In the genomic region with DNA sequence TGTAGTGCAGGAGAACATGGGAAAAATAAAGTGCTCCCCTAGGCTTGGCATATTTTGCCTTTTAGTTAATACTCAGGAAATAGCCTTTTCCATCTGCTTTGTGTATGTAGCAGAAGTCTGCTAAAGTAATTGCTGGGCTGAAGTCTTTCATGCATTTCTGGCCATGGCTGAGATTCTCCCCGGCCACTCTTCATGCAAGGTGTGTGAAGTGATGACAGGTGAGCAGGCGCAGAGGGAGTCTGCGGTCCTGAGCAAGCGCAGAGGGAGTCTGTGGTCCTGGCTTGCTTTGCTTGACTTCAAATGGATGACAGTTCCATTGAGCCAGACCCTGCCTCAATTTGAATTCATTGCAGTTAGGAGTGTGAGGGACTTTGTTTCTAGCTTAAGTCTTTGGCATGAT, we compare ENCODE assay signal across 21 mouse cellular contexts.
"Had no signal": no experiment of that assay in that cellular context is flagged by ENCODE, and none has a peak within 500 bp of the region (broad histone marks: within the 10 kb centered on the region; RNA-seq: fewer than 3 reads in every experiment).

No protein-coding gene starts in this region.

- H3K4me3 ChIP-seq: left cerebral cortex, adult 2 months; liver, embryonic 13.5 days; midbrain, embryonic 12.5 days; midbrain, embryonic 15.5 days; neural tube, embryonic 12.5 days; neural tube, embryonic 15.5 days had no signal

- H3K9ac ChIP-seq: liver, embryonic 13.5 days; midbrain, embryonic 12.5 days; midbrain, embryonic 15.5 days; neural tube, embryonic 12.5 days; neural tube, embryonic 15.5 days had no signal

- H3K36me3 ChIP-seq: liver, embryonic 13.5 days; midbrain, embryonic 12.5 days; midbrain, embryonic 15.5 days; neural tube, embryonic 12.5 days; neural tube, embryonic 15.5 days had no signal

- H3K4me1 ChIP-seq: liver, embryonic 13.5 days; neural tube, embryonic 12.5 days had no signal

- DNase-seq: kidney, adult 18-20 months; kidney, adult 9 months; kidney, postnatal 36 days; layer of hippocampus, postnatal 36 days; liver, embryonic 13.5 days; lung, adult 2 months; lung, postnatal 14 days; lung, postnatal 4 days; right cerebral cortex, adult 18-20 months; right cerebral cortex, postnatal 14 days; right cerebral cortex, postnatal 4 days; thymus, adult 2 months; thymus, postnatal 14 days had no signal

- H3K27me3 ChIP-seq: liver, embryonic 13.5 days; midbrain, embryonic 12.5 days; midbrain, embryonic 15.5 days; neural tube, embryonic 12.5 days; neural tube, embryonic 15.5 days had no signal

- H3K9me3 ChIP-seq: liver, embryonic 13.5 days; midbrain, embryonic 12.5 days; midbrain, embryonic 15.5 days; neural tube, embryonic 12.5 days; neural tube, embryonic 15.5 days had no signal

- H3K27ac ChIP-seq: kidney, postnatal 0 days; left cerebral cortex, adult 2 months; liver, embryonic 13.5 days; midbrain, embryonic 12.5 days; midbrain, embryonic 15.5 days; neural tube, embryonic 12.5 days; neural tube, embryonic 15.5 days; stomach, postnatal 0 days had no signal

- ATAC-seq: intestine, embryonic 16.5 days; midbrain, embryonic 15.5 days had no signal

- H3K4me2 ChIP-seq: liver, embryonic 13.5 days; midbrain, embryonic 12.5 days; midbrain, embryonic 15.5 days; neural tube, embryonic 12.5 days; neural tube, embryonic 15.5 days had no signal
